Mouse (Mus musculus): ENCODE data around the gene Slc25a25.

GRCm38 (mm10) chr2:32418430-32419151, 32.7 kb downstream of the Slc25a25 start:
- TF ChIP-seq CTCF (IDR thresholded peaks at IDR 0.05; ENCODE audit: low read depth) (no peak), EP300 (IDR thresholded peaks at IDR 0.05; ENCODE audit: low read depth) (peak; percentile 78; the same call in 1 of the 2 replicates)

Measured in liver, postnatal 0 days (tissue).